Mouse (Mus musculus) heart, embryonic 15.5 days (tissue): ENCODE results near the gene Dusp18. TPM values are rescaled to one million over a fixed set of nuclear protein-coding genes. Genes with fewer than 3 reads are reported as not detected.

Experiments used
- ATAC-seq: fragments of 200-750 bp; cut with Nextera tagmentation; replicated peaks from 2 replicates; pipeline ENCODE4 v1.8.0; 2017; ENCODE audit warnings: low read depth, moderate TSS enrichment; ENCODE audit not compliant: insufficient number of reproducible peaks, insufficient read depth, low FRiP score
- H3K27ac ChIP-seq: fragments of 300-500 bp; sonication (generic); 2 replicates; pipeline ENCODE4 v1.5.1; 2015; ENCODE audit warnings: mild to moderate bottlenecking, inconsistent platforms
- H3K27me3 ChIP-seq: fragments of 300-500 bp; sonication (generic); 2 replicates; pipeline ENCODE4 v1.6.1; 2015; ENCODE audit warnings: inconsistent platforms
- H3K36me3 ChIP-seq: fragments of 300-500 bp; sonication (generic); 2 replicates; pipeline ENCODE4 v1.6.1; 2015; ENCODE audit warnings: mild to moderate bottlenecking, inconsistent platforms
- H3K4me1 ChIP-seq: fragments of 300-500 bp; sonication (generic); replicated peaks from 2 replicates; pipeline ENCODE4 v1.6.1; 2015; ENCODE audit warnings: inconsistent platforms
- H3K4me2 ChIP-seq: fragments of 300-500 bp; sonication (generic); 2 replicates; pipeline ENCODE4 v1.6.1; 2015; ENCODE audit warnings: inconsistent platforms, mild to moderate bottlenecking, moderate library complexity
- H3K4me3 ChIP-seq: fragments of 300-500 bp; sonication (generic); 2 replicates; pipeline ENCODE4 v1.5.1; 2015; ENCODE audit warnings: mild to moderate bottlenecking, inconsistent platforms
- H3K9ac ChIP-seq: fragments of 300-500 bp; sonication (generic); 2 replicates; pipeline ENCODE4 v1.6.1; 2015; ENCODE audit warnings: mild to moderate bottlenecking, inconsistent platforms
- H3K9me3 ChIP-seq: fragments of 300-500 bp; sonication (generic); replicated peaks from 2 replicates; pipeline ENCODE4 v1.6.1; 2016; ENCODE audit warnings: inconsistent platforms
- WGBS: fragments of 180-500 bp; shearing (Covaris S2); methylation state at CpG from one replicate; pipeline ENCODE4 v1.1.7; 2015; ENCODE audit warnings: mixed read lengths; 5-methylcytosine and 5-hydroxymethylcytosine counted together
- polyA plus RNA-seq: library from polyadenylated mRNA; unstranded; fragments of >200 nt; fragmentation: Nextera tagmentation; extraction: Ambion mirVana; gene quantifications from 2 replicates; pipeline ENCODE4 v1.2.1, GENCODE M21; 2015

The Dusp18 gene
- polyA plus RNA-seq, 1 experiment from 2014 or later = 9.8 TPM

- no peaks in the 10 kb centered on the region for H3K27me3 ChIP-seq
- under 1% methylated on average over 22 of the region's 26 CpGs for WGBS
- ATAC-seq = peak; percentile 85
- 0 out of 2 replicates have a peak, but pooled peaks cover 7% of the 10 kb centered on the region for H3K36me3 ChIP-seq
- H3K4me3 ChIP-seq = peak within 1 kb of the TSS; percentile 64
- peak within 1 kb of the TSS; percentile 62 for H3K9ac ChIP-seq
- peaks cover 17% of the 10 kb centered on the region for H3K4me1 ChIP-seq
- peak within 1 kb of the TSS; percentile 67 for H3K27ac ChIP-seq
- no peaks in the 10 kb centered on the region for H3K9me3 ChIP-seq
- H3K4me2 ChIP-seq = peak within 1 kb of the TSS; percentile 78
Measured at GRCm38 (mm10) chr11:3931511-3932211, 36.6 kb downstream of the Dusp18 start, which contains the start of gene Tcn2. Tcn2 (minus strand) TSS chr11:3932159.

GRCm38 (mm10) chr11:3933756-3934285, 38.8 kb downstream of the Dusp18 start:
- Histone ChIP-seq H3K27ac (no peak overlapping the region), H3K27me3 (no peaks in the 10 kb centered on the region), H3K9ac (no peak overlapping the region), H3K36me3 (no peaks in the 10 kb centered on the region), H3K4me1 (peaks cover 17% of the 10 kb centered on the region), H3K9me3 (no peaks in the 10 kb centered on the region), H3K4me2 (no peak overlapping the region), H3K4me3 (no peak overlapping the region)
- no peak for ATAC-seq
- 87% methylated on average over 9 of the region's 9 CpGs for WGBS

GRCm38 (mm10) chr11:3935135-3935534, 40.1 kb downstream of the Dusp18 start:
- Histone ChIP-seq H3K27me3 (no peaks in the 10 kb centered on the region), H3K27ac (no peak overlapping the region), H3K9ac (no peak overlapping the region), H3K36me3 (no peaks in the 10 kb centered on the region), H3K4me2 (no peak overlapping the region), H3K9me3 (no peaks in the 10 kb centered on the region), H3K4me3 (no peak overlapping the region), H3K4me1 (peaks cover 17% of the 10 kb centered on the region)
- WGBS = 65% methylated on average over 4 of the region's 4 CpGs
- no peak for ATAC-seq

GRCm38 (mm10) chr11:3936318-3936717, 41.3 kb downstream of the Dusp18 start:
- no peaks in the 10 kb centered on the region for H3K27me3 ChIP-seq
- no peak overlapping the region for H3K9ac ChIP-seq
- no peak for ATAC-seq
- H3K36me3 ChIP-seq = no peaks in the 10 kb centered on the region
- H3K9me3 ChIP-seq = no peaks in the 10 kb centered on the region
- no peak overlapping the region for H3K4me2 ChIP-seq
- WGBS = 86% methylated on average over 3 of the region's 3 CpGs
- H3K4me1 ChIP-seq = peaks cover 6% of the 10 kb centered on the region
- H3K4me3 ChIP-seq = no peak overlapping the region
- H3K27ac ChIP-seq = no peak overlapping the region

GRCm38 (mm10) chr11:3937321-3937874, 42.4 kb downstream of the Dusp18 start:
- no peak for ATAC-seq
- 68% methylated on average over 13 of the region's 13 CpGs for WGBS

GRCm38 (mm10) chr11:3941371-3941770, 46.3 kb downstream of the Dusp18 start:
- Histone ChIP-seq H3K4me2 (no peak overlapping the region), H3K4me3 (no peak overlapping the region), H3K4me1 (no peaks in the 10 kb centered on the region), H3K27ac (no peak overlapping the region), H3K36me3 (no peaks in the 10 kb centered on the region), H3K27me3 (peaks cover 10% of the 10 kb centered on the region; the same call in 1 of the 2 replicates), H3K9ac (no peak overlapping the region), H3K9me3 (no peaks in the 10 kb centered on the region)
- ATAC-seq = no peak
- 79% methylated on average over 7 of the region's 7 CpGs for WGBS

More at GRCm38 (mm10) chr11:3937321-3937874, 42.4 kb downstream of the Dusp18 start:
- no peak overlapping the region for H3K4me3 ChIP-seq
- no peaks in the 10 kb centered on the region for H3K36me3 ChIP-seq
- no peaks in the 10 kb centered on the region; the same call in 1 of the 2 replicates for H3K4me1 ChIP-seq
- no peak overlapping the region for H3K4me2 ChIP-seq
- no peak overlapping the region for H3K27ac ChIP-seq
- H3K9me3 ChIP-seq = no peaks in the 10 kb centered on the region
- H3K27me3 ChIP-seq = no peaks in the 10 kb centered on the region
- no peak overlapping the region for H3K9ac ChIP-seq

- no peak overlapping the region for H3K27ac ChIP-seq
- H3K36me3 ChIP-seq = no peaks in the 10 kb centered on the region
- H3K4me1 ChIP-seq = no peaks in the 10 kb centered on the region
- ATAC-seq = no peak
- H3K27me3 ChIP-seq = peaks cover 11% of the 10 kb centered on the region; the same call in 1 of the 2 replicates
- no peak overlapping the region for H3K4me2 ChIP-seq
- 25% methylated on average over 1 of the region's 1 CpGs for WGBS
- H3K9me3 ChIP-seq = no peaks in the 10 kb centered on the region
- H3K4me3 ChIP-seq = no peak overlapping the region
- H3K9ac ChIP-seq = no peak overlapping the region
Measured at GRCm38 (mm10) chr11:3946386-3946785, 51.3 kb downstream of the Dusp18 start.

Other genes with a start within 250 kb of the Dusp18 start
- gene Morc2a, start 246.0 kb upstream of the Dusp18 start, polyA plus RNA-seq = 15.7 and 20.0 TPM in 2 replicates
- 0.89 and 1.5 TPM in 2 replicates for gene Osbp2, start 31.3 kb upstream of the Dusp18 start, polyA plus RNA-seq
- 0.06 and 0.21 TPM in 2 replicates for gene 4921536K21Rik, start 142 bp upstream of the Dusp18 start, polyA plus RNA-seq
- gene Slc35e4, start 19.4 kb downstream of the Dusp18 start, polyA plus RNA-seq = 3.6 and 4.4 TPM in 2 replicates
- gene Tcn2, start 36.9 kb downstream of the Dusp18 start, polyA plus RNA-seq = 64.0 and 73.4 TPM in 2 replicates
- gene Pes1, start 68.7 kb downstream of the Dusp18 start, polyA plus RNA-seq = 43.5 and 49.8 TPM in 2 replicates
- gene 4930556J24Rik, start 81.5 kb downstream of the Dusp18 start, polyA plus RNA-seq = not detected in 2 replicates
- 0.44 and 1.9 TPM in 2 replicates for gene Gal3st1, start 88.4 kb downstream of the Dusp18 start, polyA plus RNA-seq
- gene Sec14l4, start 136.2 kb downstream of the Dusp18 start, polyA plus RNA-seq = 0.50 and 0.79 TPM in 2 replicates
- 0.72 and 0.93 TPM in 2 replicates for gene Sec14l3, start 169.6 kb downstream of the Dusp18 start, polyA plus RNA-seq
- 32.1 and 32.8 TPM in 2 replicates for gene Mtfp1, start 200.2 kb downstream of the Dusp18 start, polyA plus RNA-seq
- 0.78 and 1.5 TPM in 2 replicates for gene Sec14l2, start 228.2 kb downstream of the Dusp18 start, polyA plus RNA-seq
- gene Rnf215, start 240.0 kb downstream of the Dusp18 start, polyA plus RNA-seq = 16.1 and 21.1 TPM in 2 replicates